Comparison of ENCODE assay signal across 8 mouse cellular contexts in the genomic region with DNA sequence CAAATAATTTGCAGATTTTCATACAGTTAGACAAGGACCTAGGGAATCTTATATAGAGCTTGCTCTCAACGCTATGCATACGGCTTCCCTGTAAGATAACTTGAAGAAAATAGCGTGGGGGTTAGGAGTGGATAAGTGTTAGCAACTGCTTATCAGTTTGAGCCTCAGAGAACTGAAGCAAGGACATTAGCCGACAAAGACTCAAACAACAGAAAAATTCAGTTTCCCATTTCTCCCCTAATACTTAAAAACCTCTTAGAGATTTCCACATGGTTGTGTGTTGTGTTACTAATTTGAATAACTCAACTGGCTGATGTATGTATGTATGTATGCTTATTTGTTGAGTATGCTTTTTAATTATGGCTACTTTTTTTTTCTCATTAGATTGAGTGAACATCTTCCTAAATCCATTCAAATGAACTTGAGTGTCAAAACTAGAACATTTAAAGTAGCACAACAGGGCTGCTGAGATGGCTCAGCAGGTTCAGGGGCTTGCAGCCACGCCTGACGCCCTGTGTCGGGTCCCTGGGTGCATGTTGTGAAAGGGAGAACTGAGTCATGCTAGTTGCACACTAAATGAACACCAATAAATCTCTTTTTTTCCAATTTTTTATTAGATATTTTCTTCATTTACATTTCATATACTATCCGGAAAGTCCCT. TPM values are rescaled to one million over a fixed set of nuclear protein-coding genes. Genes with fewer than 3 reads are reported as not detected.
DNase-seq lines count a peak whose midpoint lies in the region; ATAC-seq and TF ChIP-seq lines count a peak whose summit lies in the region.

No protein-coding gene starts in this region.

- peak overlapping the region; percentile 82 for H3K4me2 ChIP-seq in heart, embryonic 11.5 days
- H3K4me2 ChIP-seq in hindbrain, embryonic 13.5 days, result peak overlapping the region; percentile 75

- no peak for DNase-seq in heart, adult 9 months (ENCODE audit: low spot score in 2 of 2)
- DNase-seq in midbrain, embryonic 10.5 days (ENCODE audit: low spot score), result no peak
- DNase-seq in cerebellum, postnatal 14 days, result no peak
- DNase-seq in Muller cell, postnatal 12 days (ENCODE audit: inconsistent ontology term), result no peak
- no peak for DNase-seq in frontal cortex, postnatal 14 days (ENCODE audit: low spot score in 2 of 2)

- H3K4me3 ChIP-seq in heart, embryonic 11.5 days (ENCODE audit: low read depth, low read length), result peak overlapping the region; percentile 66
- H3K4me3 ChIP-seq in bone marrow macrophage, adult 2 months (ENCODE audit: insufficient read depth, low read length), result peak overlapping the region; percentile 95; the same call in 1 of the 2 replicates
- H3K4me3 ChIP-seq in hindbrain, embryonic 13.5 days, result peak overlapping the region; percentile 76
- peak overlapping the region; percentile 73 for H3K4me3 ChIP-seq in midbrain, embryonic 10.5 days

- H3K9me3 ChIP-seq in heart, embryonic 11.5 days (replicated peaks; ENCODE audit: control insufficient read depth, low read length), result no peaks in the 10 kb centered on the region
- H3K9me3 ChIP-seq in hindbrain, embryonic 13.5 days, result no peaks in the 10 kb centered on the region
- H3K9me3 ChIP-seq in midbrain, embryonic 10.5 days (replicated peaks), result no peaks in the 10 kb centered on the region

- no peak for TF ChIP-seq CTCF in bone marrow macrophage, adult 2 months (IDR thresholded peaks at IDR 0.05; ENCODE audit: low read depth, low read length)

- no peak overlapping the region for H3K27ac ChIP-seq in heart, embryonic 11.5 days (ENCODE audit: low read depth, low read length)
- H3K27ac ChIP-seq in bone marrow macrophage, adult 2 months (ENCODE audit: insufficient read depth, low read depth, low read length), result no peak overlapping the region
- no peak overlapping the region for H3K27ac ChIP-seq in hindbrain, embryonic 13.5 days
- H3K27ac ChIP-seq in midbrain, embryonic 10.5 days (replicated peaks), result no peak overlapping the region

- peaks cover 10% of the 10 kb centered on the region for H3K4me1 ChIP-seq in heart, embryonic 11.5 days (ENCODE audit: control insufficient read depth, insufficient read depth, low read length)
- peaks cover 18% of the 10 kb centered on the region for H3K4me1 ChIP-seq in bone marrow macrophage, adult 2 months (ENCODE audit: control insufficient read depth, insufficient read depth, low read length)
- H3K4me1 ChIP-seq in hindbrain, embryonic 13.5 days (replicated peaks), result peaks cover 30% of the 10 kb centered on the region
- H3K4me1 ChIP-seq in midbrain, embryonic 10.5 days, result peaks cover 29% of the 10 kb centered on the region

- H3K9ac ChIP-seq in heart, embryonic 11.5 days (ENCODE audit: low read depth, low read length), result 0 out of 2 replicates have a peak overlapping the region, but pooled peaks have one; percentile 43
- H3K9ac ChIP-seq in hindbrain, embryonic 13.5 days, result peak overlapping the region; percentile 24; the same call in 1 of the 2 replicates

- no peaks in the 10 kb centered on the region for H3K36me3 ChIP-seq in heart, embryonic 11.5 days (ENCODE audit: control insufficient read depth, insufficient read depth, low read length)
- H3K36me3 ChIP-seq in hindbrain, embryonic 13.5 days, result peaks cover 10% of the 10 kb centered on the region
- H3K36me3 ChIP-seq in midbrain, embryonic 10.5 days, result peaks cover 11% of the 10 kb centered on the region

- 50% methylated on average over 8 of the region's 8 CpGs for WGBS in heart, embryonic 11.5 days (ENCODE audit: insufficient replicate concordance)
- 87% methylated on average over 8 of the region's 8 CpGs for WGBS in hindbrain, embryonic 13.5 days
- 90% methylated on average over 8 of the region's 8 CpGs for WGBS in midbrain, embryonic 10.5 days

- ATAC-seq in heart, embryonic 11.5 days (replicated peaks; ENCODE audit: insufficient number of reproducible peaks, low FRiP score, low TSS enrichment), result no peak
- ATAC-seq in hindbrain, embryonic 13.5 days (ENCODE audit: low FRiP score), result no peak

- H3K27me3 ChIP-seq in heart, embryonic 11.5 days (ENCODE audit: control insufficient read depth, insufficient read depth, low read length), result no peaks in the 10 kb centered on the region
- H3K27me3 ChIP-seq in hindbrain, embryonic 13.5 days, result no peaks in the 10 kb centered on the region
- H3K27me3 ChIP-seq in midbrain, embryonic 10.5 days (ENCODE audit: low read depth, poor library complexity, severe bottlenecking), result no peaks in the 10 kb centered on the region

- TF ChIP-seq POLR2A in bone marrow macrophage, adult 2 months (IDR thresholded peaks at IDR 0.05; ENCODE audit: borderline replicate concordance, low read depth, low read length), result no peak

RNA-seq across cellular contexts. Expression of gene Minpp1, which starts 2.2 kb away (rescaled TPM):
- 74.3 and 77.0 TPM in 2 replicates for polyA plus RNA-seq in heart, embryonic 11.5 days (2014; fragmentation: Nextera tagmentation; extraction: Ambion mirVana)
- 17.5 and 18.5 TPM in 2 replicates for polyA plus RNA-seq in bone marrow macrophage, adult 2 months (2012; ENCODE audit: insufficient read depth, insufficient read length, missing spikeins)
- 53.0 and 55.0 TPM in 2 replicates for polyA plus RNA-seq in hindbrain, embryonic 13.5 days (2015; fragmentation: Nextera tagmentation; extraction: Ambion mirVana)
- polyA plus RNA-seq in midbrain, embryonic 10.5 days (2016; fragmentation: Nextera tagmentation; extraction: Ambion mirVana), result 70.1 and 77.0 TPM in 2 replicates

RNA-seq across cellular contexts. Expression of gene Rpl9-ps6, which starts 21.3 kb away (rescaled TPM):
- polyA plus RNA-seq in heart, embryonic 11.5 days (2014; fragmentation: Nextera tagmentation; extraction: Ambion mirVana), result 83.5 and 91.5 TPM in 2 replicates
- 694 and 775 TPM in 2 replicates for polyA plus RNA-seq in bone marrow macrophage, adult 2 months (2012; ENCODE audit: insufficient read depth, insufficient read length, missing spikeins)
- polyA plus RNA-seq in hindbrain, embryonic 13.5 days (2015; fragmentation: Nextera tagmentation; extraction: Ambion mirVana), result 72.9 and 82.1 TPM in 2 replicates
- polyA plus RNA-seq in midbrain, embryonic 10.5 days (2016; fragmentation: Nextera tagmentation; extraction: Ambion mirVana), result 61.1 and 64.9 TPM in 2 replicates
